Mouse (Mus musculus): ENCODE results near the gene Mrps35.

The Mrps35 gene

DNA sequence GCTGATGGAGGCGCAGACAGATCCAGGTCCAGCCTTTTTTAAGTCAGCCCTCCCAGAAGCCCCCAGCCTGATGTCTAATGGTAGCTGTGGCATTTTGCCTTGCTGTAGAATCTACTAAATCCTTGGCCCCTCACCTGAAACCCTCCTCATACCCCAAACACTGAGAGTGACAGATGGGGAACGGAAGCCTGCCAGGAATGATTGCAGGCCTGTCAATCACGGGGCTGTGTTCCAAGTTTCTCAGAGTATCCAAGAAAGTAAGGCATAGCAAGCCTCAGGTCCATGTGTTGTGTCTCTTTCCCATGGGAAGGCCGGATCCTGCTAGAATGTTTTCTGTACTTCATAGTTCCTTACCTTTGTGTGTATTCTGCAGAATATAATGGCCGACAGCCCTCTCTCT is 47.6 kb downstream of the Mrps35 start:
- no peak for DNase-seq

DNA sequence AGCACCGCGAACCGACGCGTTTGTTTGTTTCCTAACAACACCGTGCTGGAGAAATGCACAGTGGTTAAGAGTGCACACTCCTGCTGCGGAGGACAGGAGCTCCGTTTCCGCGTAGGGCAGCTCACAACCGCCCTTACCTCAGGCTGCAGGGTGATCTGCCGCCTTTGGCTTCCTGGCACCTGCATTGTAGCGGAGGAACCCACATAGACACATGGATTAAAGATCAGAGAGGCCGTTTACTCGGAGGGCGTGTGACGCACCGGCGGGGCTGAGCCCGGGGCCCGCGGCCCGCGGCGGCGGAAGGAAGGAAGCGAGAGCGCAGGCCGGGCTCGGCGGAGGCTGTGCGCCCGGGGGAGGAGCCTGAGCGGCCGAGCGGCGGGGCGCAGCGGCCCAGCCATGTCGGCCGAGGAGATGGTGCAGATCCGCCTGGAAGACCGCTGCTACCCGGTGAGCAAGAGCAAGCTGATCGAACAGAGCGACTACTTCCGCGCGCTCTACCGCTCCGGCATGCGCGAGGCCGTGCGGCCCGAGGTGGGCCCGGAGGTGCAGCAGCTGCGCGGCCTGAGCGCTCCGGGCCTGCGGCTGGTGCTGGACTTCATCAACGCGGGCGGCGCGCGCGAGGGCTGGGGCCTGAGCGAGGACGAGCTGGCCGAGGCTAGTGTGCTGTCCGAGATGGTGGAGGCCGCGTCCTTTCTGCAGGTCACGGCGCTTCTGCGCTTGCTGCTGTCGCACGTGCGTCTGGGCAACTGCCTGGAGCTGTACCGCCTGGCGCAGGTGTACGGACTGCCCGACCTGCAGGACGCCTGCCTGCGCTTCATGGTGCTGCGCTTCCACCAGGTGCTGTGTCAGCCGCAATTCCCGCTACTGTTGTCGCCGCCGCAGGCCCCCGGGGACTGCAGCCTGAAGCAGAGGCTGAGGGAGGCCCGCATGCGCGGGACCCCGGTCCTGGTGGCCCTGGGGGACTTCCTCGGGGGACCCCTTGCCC is 48.9 kb downstream of the Mrps35 start, which contains the start of gene Klhl42:
Klhl42 (plus strand) TSS at position 244 of the 985 bp plus-strand sequence.
- peak; percentile 88 for DNase-seq

DNA sequence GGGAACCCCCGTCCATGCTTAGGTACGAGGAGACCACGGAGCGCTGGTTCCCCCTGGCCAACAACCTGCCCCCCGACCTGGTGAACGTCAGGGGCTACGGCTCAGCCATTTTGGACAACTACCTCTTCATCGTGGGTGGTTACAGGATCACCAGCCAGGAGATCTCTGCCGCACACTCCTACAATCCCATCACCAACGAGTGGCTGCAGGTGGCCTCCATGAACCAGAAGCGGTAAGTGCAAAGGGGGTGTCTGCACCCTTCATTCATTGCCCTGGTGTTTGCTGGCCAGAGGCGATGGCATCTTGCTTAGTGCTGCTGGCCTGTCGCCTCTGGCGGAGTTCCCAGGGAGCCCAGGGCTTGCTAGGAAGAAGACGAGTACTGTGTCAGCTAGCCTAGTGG is 49.6 kb downstream of the Mrps35 start:
- peak; percentile 34 for DNase-seq

DNA sequence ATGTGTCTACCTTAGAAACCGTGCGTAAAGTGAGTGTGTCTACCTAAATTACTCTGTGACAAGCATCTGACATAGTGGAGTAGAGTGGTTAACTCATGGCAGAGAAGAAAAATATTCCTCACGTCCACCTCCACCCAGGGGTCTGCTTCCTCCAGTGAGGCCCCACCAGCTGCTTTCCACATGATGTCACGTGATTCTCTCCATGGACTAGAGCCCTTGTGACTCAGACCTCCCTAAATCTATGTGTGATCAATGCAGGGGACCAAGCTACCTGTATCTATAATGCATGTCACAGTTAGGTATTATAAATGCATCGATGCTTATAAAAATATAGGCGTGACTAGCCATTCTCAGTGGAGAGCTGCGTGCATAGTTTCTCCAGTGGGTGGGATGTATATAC is 52.2 kb downstream of the Mrps35 start:
- DNase-seq = no peak

DNA sequence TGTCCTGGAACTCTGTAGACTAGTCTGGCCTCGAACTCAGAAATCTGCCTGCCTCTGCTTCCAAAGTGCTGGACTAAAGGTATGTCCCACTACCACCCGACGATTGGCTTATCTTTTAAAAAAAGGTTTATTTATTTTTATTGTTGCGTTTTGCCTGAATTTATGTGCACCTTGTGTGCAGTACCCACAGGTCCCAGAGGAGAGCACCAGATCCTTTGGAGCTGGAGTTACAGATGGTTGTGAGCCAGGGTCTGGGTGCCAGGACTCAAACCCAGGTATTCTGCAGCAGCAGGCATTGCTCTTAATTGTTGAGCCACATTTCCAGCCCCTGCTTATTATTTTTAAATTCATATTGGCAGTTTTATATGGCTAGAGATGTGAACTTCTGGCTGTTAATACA is 53.5 kb downstream of the Mrps35 start:
- no peak for DNase-seq

DNA sequence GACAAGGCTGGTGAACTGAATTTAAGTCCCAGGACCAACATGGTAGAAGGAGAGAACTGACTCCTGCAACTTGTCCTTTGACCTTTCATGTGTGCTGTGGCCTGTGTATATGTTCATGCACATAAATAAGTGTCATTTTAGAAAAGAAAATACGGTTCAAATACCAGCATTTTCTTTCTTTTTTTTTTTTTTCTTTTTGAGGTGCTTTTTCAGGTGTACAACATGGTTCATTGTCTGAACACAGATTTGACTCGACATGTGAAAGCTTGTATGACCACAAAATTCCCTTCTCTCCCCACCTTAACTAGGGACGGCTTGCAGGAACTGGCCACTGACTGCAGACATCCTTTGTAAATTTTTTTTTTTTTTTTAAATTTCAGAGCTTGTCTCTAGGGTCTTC is 54.4 kb downstream of the Mrps35 start:
- no peak for DNase-seq

DNA sequence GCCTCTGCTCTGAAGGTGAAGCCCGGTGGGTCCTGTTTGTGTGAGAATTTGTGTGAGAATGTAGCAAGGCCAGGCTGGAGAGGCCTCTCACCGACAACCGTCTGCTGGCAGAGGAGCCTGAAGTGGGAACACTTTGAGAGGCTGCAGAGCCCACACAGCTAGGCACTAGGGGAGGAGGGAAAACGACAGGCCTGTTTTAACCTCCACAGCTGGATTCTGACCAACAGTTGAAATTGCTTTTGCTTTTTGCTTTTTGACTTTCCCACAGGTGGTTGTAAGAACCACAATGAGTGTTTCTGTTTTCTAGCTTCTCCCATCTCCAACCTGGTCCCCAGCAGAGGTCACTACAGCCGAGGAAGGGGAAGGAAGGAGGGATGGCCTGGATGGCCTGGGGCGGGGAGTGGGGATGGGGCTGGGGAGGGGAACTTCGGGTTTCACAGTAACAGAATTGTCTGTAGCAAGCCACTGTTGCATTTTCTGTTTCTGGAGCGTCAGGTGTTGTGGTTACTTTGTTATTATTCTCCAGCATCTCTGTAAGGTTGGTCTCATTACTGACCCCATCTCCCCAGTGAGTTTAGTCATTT is 54.9 kb downstream of the Mrps35 start:
- peak; percentile 28 for DNase-seq

DNA sequence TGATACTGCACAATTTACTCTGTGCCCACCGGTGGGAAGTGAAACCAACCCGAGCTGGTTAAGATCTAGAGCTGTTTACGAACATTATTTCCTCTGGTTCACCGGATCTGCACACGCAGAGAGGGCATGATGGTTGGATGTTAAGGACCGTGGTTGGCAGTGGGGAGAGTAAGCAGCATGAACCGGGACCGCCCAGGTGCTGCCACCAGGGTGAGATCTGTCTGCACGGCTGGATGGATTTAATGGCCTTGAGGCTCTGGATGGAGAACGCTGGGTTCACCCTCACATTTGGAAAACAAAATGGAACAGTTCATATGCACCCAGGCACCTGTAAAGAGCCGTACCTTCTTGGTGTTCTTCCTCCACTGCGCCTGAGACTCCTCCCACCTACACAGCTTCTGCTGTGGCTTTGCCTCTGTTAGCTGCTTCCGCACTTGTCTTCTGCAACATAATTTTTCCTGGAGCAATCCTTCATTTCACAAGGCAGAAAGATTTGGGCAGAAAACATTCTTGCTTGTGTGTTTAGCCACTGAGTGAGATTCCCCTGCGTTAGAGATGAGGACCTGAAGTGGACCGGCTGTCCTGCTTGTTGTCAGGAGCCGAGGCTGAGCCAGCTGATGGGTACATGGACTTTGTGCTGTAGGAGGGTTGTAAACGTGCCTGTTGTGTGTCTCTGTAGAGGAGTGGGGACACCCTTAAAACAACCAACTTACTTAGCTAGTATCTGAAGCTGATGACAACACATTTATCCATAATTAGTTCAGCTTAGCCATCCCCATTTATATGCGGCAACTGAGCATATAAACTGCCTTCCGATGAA is 57.1 kb downstream of the Mrps35 start:
- DNase-seq = peak; percentile 70

DNA sequence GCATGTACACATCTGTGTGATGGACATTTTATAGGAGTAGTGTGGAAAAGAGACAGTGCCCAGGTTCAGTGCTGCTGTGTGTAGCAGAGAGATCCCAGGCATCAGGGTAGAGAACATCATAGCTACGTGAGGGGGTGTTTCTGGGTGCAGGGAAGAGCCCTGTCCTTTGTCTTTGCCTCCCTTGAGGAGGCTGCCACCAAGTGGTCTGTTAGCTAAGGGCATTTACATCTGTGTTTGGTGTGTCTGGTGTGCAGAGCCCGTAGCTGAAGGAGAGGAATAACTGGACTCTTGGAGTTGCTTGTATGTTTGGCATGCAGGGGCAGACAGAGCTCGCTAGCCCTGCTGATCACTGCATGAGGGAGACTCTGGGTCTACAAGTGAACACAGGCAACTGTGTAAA is 59.7 kb downstream of the Mrps35 start:
- no peak for DNase-seq

DNA sequence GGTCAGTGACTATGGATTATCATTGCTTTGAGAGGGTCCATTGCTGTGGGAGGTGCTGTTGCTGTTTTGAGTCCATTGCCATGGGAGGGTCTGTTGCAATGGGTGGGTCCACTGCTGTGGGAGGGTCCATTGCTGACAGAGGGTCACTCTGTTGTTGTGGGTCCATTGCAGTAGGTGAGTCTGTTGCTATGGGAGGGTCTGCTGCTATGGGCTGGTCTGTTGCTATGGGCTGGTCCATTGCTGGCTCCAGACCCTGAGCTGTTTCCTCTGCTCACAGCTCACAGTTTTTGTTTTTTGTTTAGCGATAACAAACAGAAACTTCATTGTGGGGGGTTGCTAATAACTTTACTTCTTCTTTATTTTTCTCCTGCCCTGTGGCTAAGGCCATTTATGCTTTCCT is 63.0 kb downstream of the Mrps35 start:
- no peak for DNase-seq

DNA sequence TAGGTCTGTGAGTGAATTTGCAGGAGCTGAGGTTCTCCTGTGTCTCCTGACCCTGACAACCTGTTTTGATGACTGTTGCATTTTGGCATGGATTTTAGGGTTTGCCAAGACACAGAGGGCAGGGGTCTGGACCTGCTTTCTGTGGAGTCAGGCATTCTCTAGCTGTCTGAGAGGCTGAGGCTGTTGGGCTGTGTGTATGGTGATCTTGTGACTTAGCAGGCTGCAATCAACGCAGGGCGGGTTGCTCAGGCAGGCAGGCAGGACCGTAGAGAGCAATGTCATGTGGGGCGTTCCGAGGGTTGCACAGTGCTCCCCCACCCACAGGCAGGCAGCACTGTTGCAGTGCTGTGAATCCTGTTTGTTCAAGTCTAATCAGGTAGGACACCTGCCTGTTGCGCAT is 64.2 kb downstream of the Mrps35 start:
- DNase-seq = no peak

DNA sequence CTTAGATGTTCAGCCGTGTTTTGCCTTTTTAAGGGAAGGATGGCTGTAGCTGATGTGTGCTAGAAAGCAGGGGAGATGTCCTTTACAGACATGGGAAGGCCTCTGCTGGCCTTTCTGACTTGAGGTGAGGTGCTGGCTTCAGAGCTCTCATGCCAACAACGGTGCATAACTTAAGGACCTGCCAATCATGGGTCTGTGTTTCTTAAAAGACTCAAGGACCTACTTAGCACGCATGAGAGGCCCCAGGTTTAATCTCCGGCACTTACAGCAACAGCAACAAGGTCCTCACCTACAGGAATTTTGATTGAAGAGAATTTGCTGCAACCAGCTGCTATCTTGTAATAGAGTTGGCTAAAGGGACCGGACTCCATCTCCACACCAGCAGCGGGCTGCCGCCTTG is 66.7 kb downstream of the Mrps35 start:
- DNase-seq = no peak

DNA sequence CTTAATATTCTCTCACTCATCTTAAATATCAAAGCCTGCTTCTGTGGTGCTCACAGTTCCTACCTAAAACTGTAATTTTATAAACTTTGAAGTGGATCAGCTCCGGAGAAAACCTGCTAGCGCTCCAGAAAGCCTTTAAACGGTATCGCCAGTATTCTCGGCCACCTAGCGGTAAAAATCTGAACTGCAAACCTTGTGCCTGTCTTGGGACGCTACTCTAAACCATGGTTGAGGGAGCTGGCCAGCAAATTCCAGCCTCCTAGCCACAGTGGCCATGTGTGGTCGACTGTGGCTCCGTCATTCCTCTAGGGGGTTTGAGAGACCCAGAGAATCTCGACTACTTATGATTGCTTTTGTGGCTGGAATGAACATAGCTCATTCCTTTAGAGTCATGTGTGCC is 74.0 kb downstream of the Mrps35 start:
- DNase-seq = peak; percentile 73

DNA sequence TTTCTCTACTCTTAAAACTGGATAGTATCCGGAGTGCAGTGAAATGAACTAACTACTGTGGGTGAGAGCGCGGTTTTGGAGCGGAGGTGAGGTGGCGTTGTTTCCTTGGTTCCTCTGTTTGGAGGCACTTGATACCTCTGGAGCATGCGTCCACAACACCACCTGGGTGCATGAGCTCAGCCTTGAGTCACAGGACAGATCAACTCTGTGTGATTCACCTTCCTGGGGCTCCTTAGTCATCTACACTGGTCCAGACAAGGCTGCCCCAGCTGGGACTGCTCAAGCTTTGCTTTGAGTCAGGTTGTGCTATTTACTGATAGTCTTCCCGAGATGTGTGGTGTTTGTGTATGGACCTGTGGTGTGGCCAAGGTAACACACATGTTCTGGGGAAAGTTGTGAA is 75.2 kb downstream of the Mrps35 start:
- no peak for DNase-seq

DNA sequence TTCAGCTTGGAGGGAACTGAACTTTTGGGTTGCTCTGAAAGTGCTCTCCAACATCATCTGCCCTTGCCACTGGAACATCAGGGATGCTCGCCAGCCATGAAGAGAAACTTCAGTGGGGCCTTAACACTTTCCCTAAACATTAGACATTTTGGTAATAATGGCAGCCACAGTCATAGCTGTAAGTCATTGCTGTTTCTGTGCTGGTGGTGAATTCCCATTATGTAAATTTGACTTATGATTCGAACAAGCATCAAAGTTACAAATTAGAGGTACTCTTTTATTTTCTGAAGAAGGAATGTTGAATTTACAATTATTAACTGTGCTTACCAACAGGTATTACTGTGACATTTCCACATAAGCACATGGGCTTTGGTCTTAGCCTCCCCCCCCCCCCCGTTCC is 75.6 kb downstream of the Mrps35 start:
- DNase-seq = no peak

DNA sequence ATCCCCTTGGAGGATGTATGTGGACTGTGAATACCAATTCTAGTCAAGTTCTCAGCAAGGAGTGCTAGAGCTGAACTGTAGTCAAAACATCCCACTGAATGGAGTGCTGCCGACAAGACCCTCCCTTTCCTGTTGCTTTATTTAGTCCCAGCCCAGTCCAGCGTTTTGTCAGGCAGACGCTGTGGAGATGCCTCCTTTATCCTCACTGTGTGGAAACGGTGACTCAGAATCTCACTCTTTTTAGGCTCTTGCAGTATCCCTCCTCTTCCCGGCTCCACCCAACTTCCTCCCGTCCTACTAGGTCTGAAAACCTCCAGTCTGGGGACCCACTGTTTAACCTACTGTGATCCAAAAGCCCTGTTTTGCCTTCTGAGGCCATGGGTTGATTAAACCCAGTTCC is 78.8 kb downstream of the Mrps35 start:
- no peak for DNase-seq
